In the genomic region with DNA sequence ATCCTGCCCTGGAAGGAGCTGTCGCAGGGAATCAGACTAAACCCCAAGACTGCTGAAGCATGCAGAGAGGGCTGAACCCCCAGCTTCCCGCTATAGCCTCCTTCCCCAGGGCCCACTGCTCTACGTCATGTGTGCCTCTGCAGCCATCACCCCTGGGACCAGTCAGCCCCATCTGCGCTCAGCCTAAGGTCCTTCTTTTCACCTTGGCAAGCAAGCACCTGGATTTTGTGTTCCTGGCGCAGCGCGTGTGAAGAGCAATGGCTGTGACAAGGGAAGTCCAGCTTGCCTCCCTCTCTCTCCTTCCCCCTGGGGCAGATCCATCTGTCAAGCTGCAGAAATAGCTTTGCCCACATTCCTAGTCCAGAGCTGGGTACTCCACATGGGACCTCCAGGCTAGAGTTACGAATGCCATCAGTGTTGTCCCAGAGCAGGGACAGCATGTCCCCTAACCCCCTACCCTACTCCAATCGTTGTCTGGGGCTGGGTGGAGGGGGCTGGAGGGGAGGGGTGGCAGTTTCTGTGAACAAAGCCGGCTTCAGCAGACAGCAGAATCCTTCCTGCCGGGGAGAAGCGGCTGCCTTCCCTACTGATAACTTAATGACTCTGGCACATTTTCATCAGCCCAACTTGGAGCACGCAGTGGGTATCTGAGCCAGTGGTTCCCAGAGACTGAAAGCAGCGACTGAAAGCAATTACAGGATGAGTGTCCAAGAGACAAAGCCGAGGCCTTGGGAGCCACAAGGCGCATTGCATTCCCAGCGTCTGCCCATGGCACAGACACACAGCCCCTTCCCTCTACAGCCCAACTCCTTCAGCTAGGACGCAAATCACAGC, we compare ENCODE assay signal across 8 mouse cellular contexts.
DNase-seq lines count a peak whose midpoint lies in the region; ATAC-seq and TF ChIP-seq lines count a peak whose summit lies in the region.

No protein-coding gene starts in this region.

- H3K4me2 ChIP-seq in lung, embryonic 16.5 days (ENCODE audit: low read depth, low read length), result no peak overlapping the region
- H3K4me2 ChIP-seq in forebrain, embryonic 12.5 days, result peak overlapping the region; percentile 24
- H3K4me2 ChIP-seq in midbrain, embryonic 11.5 days, result no peak overlapping the region

- 0 out of 2 replicates have a peak, but pooled peaks have one; percentile 23 for ATAC-seq in lung, embryonic 16.5 days (ENCODE audit: low read depth)
- peak; percentile 77 for ATAC-seq in forebrain, embryonic 12.5 days (ENCODE audit: low FRiP score)
- peak; percentile 70 for ATAC-seq in midbrain, embryonic 11.5 days (ENCODE audit: low FRiP score)

- no peak for TF ChIP-seq POLR2A in lung, adult 2 months (IDR thresholded peaks at IDR 0.05; ENCODE audit: borderline replicate concordance, extremely low read depth, low read depth, low read length)

- WGBS in lung, embryonic 16.5 days, result 47% methylated on average over 18 of the region's 18 CpGs
- 55% methylated on average over 18 of the region's 18 CpGs for WGBS in lung, adult 2 months
- 24% methylated on average over 18 of the region's 18 CpGs for WGBS in forebrain, embryonic 12.5 days
- WGBS in midbrain, embryonic 11.5 days, result 23% methylated on average over 18 of the region's 18 CpGs

- no peaks in the 10 kb centered on the region for H3K4me1 ChIP-seq in lung, embryonic 16.5 days (replicated peaks; ENCODE audit: control insufficient read depth, insufficient read depth, low read length)
- H3K4me1 ChIP-seq in lung, adult 2 months (ENCODE audit: control insufficient read depth, insufficient read depth, low read length), result no peaks in the 10 kb centered on the region
- H3K4me1 ChIP-seq in forebrain, embryonic 12.5 days, result peaks cover 30% of the 10 kb centered on the region
- peaks cover 17% of the 10 kb centered on the region for H3K4me1 ChIP-seq in midbrain, embryonic 11.5 days (ENCODE audit: control insufficient read depth, insufficient read depth, low read length)

- no peaks in the 10 kb centered on the region for H3K9me3 ChIP-seq in lung, embryonic 16.5 days (ENCODE audit: control insufficient read depth, low read length)
- no peaks in the 10 kb centered on the region for H3K9me3 ChIP-seq in forebrain, embryonic 12.5 days
- H3K9me3 ChIP-seq in midbrain, embryonic 11.5 days (ENCODE audit: control insufficient read depth, low read length), result no peaks in the 10 kb centered on the region

- no peaks in the 10 kb centered on the region for H3K27me3 ChIP-seq in lung, embryonic 16.5 days (ENCODE audit: control insufficient read depth, insufficient read depth, low read depth, low read length)
- H3K27me3 ChIP-seq in forebrain, embryonic 12.5 days, result no peaks in the 10 kb centered on the region
- H3K27me3 ChIP-seq in midbrain, embryonic 11.5 days (ENCODE audit: control insufficient read depth, insufficient read depth, low read length), result no peaks in the 10 kb centered on the region

- no peak for TF ChIP-seq CTCF in lung, adult 2 months (IDR thresholded peaks at IDR 0.05; ENCODE audit: insufficient read depth, low read length)

- H3K4me3 ChIP-seq in lung, embryonic 16.5 days (ENCODE audit: low read length), result no peak overlapping the region
- H3K4me3 ChIP-seq in lung, adult 2 months (replicated peaks; ENCODE audit: extremely low read depth, low read depth, low read length), result no peak overlapping the region
- no peak overlapping the region for H3K4me3 ChIP-seq in forebrain, embryonic 12.5 days (replicated peaks)
- no peak overlapping the region for H3K4me3 ChIP-seq in midbrain, embryonic 11.5 days (ENCODE audit: low read depth, low read length)

- no peak for DNase-seq in lung, adult 2 months
- peak; percentile 35 to 45 for DNase-seq in heart, postnatal 14 days
- peak; percentile 90 for DNase-seq in midbrain, embryonic 11.5 days (ENCODE audit: low spot score, missing footprints)
- no peak for DNase-seq in adrenal gland, postnatal 14 days
- no peak for DNase-seq in urinary bladder, postnatal 4 days (ENCODE audit: low spot score in 2 of 2)
- DNase-seq in ovary, adult 18-20 months (ENCODE audit: low spot score), result no peak

- intact Hi-C loops in heart, postnatal 14 days (cut with DNase I), result no loop called here

- no peak overlapping the region for H3K27ac ChIP-seq in lung, embryonic 16.5 days (ENCODE audit: low read length)
- peak overlapping the region; percentile 80 for H3K27ac ChIP-seq in forebrain, embryonic 12.5 days
- peak overlapping the region; percentile 9; the same call in 1 of the 2 replicates for H3K27ac ChIP-seq in midbrain, embryonic 11.5 days (ENCODE audit: low read depth, low read length)

- no peak overlapping the region for H3K9ac ChIP-seq in lung, embryonic 16.5 days (ENCODE audit: low read length)
- H3K9ac ChIP-seq in forebrain, embryonic 12.5 days, result peak overlapping the region; percentile 1; the same call in 1 of the 2 replicates
- peak overlapping the region; percentile 34; the same call in 1 of the 2 replicates for H3K9ac ChIP-seq in midbrain, embryonic 11.5 days (ENCODE audit: low read length)

- H3K36me3 ChIP-seq in lung, embryonic 16.5 days (ENCODE audit: control insufficient read depth, insufficient read depth, low read length), result no peaks in the 10 kb centered on the region
- H3K36me3 ChIP-seq in forebrain, embryonic 12.5 days (replicated peaks), result no peaks in the 10 kb centered on the region
- H3K36me3 ChIP-seq in midbrain, embryonic 11.5 days (ENCODE audit: control insufficient read depth, insufficient read depth, low read length), result no peaks in the 10 kb centered on the region

Comparison
In these comparisons a context has a peak if more than half of its experiments do, and no peak if none do; other contexts are left out.
1. ATAC-seq: peak in every context shown above with its lines; median percentile 77 in forebrain, embryonic 12.5 days; 70 in midbrain, embryonic 11.5 days; 23 in lung, embryonic 16.5 days.
2. DNase-seq: peak in heart, postnatal 14 days (2 of 2) and midbrain, embryonic 11.5 days (single experiment); none in lung, adult 2 months (single experiment), adrenal gland, postnatal 14 days (single experiment), urinary bladder, postnatal 4 days (0 of 2) and ovary, adult 18-20 months (single experiment).